Comparison of ENCODE assay signal across 19 mouse cellular contexts in genomic region chr13:99954902-99955590, GRCm38 (mm10). TPM values are rescaled to one million over a fixed set of nuclear protein-coding genes. Genes with fewer than 3 reads are reported as not detected.
DNase-seq lines count a peak whose midpoint lies in the region; ATAC-seq and TF ChIP-seq lines count a peak whose summit lies in the region.
"Had no signal": no experiment of that assay in that cellular context is flagged by ENCODE, and none has a peak within 500 bp of the region (broad histone marks: within the 10 kb centered on the region; RNA-seq: fewer than 3 reads in every experiment).

No protein-coding gene starts in this region.

- H3K27ac ChIP-seq in heart, adult 2 months = no peak overlapping the region
- H3K27ac ChIP-seq in liver, postnatal 0 days (ENCODE audit: low read depth) = no peak overlapping the region
- H3K27ac ChIP-seq in ES-E14 (ENCODE audit: insufficient read depth, low read depth, low read length, poor library complexity, severe bottlenecking) = no peak overlapping the region
- H3K27ac ChIP-seq in forebrain, embryonic 11.5 days (ENCODE audit: low read depth, low read length) = no peak overlapping the region
- H3K27ac ChIP-seq: forebrain, embryonic 13.5 days; limb, embryonic 10.5 days; liver, embryonic 12.5 days; stomach, embryonic 15.5 days had no signal

- peak; percentile 58 for TF ChIP-seq CTCF in heart, adult 2 months (IDR thresholded peaks at IDR 0.05)
- peak; percentile 30 for TF ChIP-seq CTCF in liver, postnatal 0 days (IDR thresholded peaks at IDR 0.05; ENCODE audit: low read depth)

- no peaks in the 10 kb centered on the region for H3K27me3 ChIP-seq in heart, adult 2 months (ENCODE audit: control insufficient read depth, insufficient read depth, low read length)
- no peaks in the 10 kb centered on the region for H3K27me3 ChIP-seq in liver, postnatal 0 days (ENCODE audit: insufficient read depth, low read length)
- H3K27me3 ChIP-seq in splenic B cell, adult 2 months (ENCODE audit: control insufficient read depth, insufficient read depth, low read length, poor library complexity, severe bottlenecking) = no peaks in the 10 kb centered on the region
- no peaks in the 10 kb centered on the region for H3K27me3 ChIP-seq in forebrain, embryonic 11.5 days (ENCODE audit: control insufficient read depth, insufficient read depth, low read length)
- H3K27me3 ChIP-seq: forebrain, embryonic 13.5 days; liver, embryonic 12.5 days; stomach, embryonic 15.5 days had no signal

- ATAC-seq in liver, postnatal 0 days = no peak
- no peak for ATAC-seq in forebrain, embryonic 11.5 days (replicated peaks; ENCODE audit: low FRiP score)
- ATAC-seq: forebrain, embryonic 13.5 days; hindbrain, embryonic 16.5 days; liver, embryonic 12.5 days had no signal

- H3K9ac ChIP-seq in heart, adult 2 months (ENCODE audit: low read depth, low read length) = no peak overlapping the region
- H3K9ac ChIP-seq in liver, postnatal 0 days (replicated peaks) = no peak overlapping the region
- H3K9ac ChIP-seq in ES-E14 (ENCODE audit: insufficient read depth, low read depth, low read length, poor library complexity, severe bottlenecking) = no peak overlapping the region
- no peak overlapping the region for H3K9ac ChIP-seq in forebrain, embryonic 11.5 days (ENCODE audit: low read length)
- H3K9ac ChIP-seq: forebrain, embryonic 13.5 days; liver, embryonic 12.5 days; stomach, embryonic 15.5 days had no signal

- intact Hi-C loops in heart, adult 2 months (cut with DNase I) = loop anchor here (2.0 to 5.0 kb wide), 2 partner anchors 96 to 598 kb away; no protein-coding TSS in a partner anchor

- no peak overlapping the region for H3K4me2 ChIP-seq in liver, postnatal 0 days (ENCODE audit: low read depth, low read length)
- no peak overlapping the region for H3K4me2 ChIP-seq in forebrain, embryonic 11.5 days (ENCODE audit: low read depth, low read length, severe bottlenecking)
- H3K4me2 ChIP-seq: forebrain, embryonic 13.5 days; liver, embryonic 12.5 days; stomach, embryonic 15.5 days had no signal

- in situ Hi-C loops in ES-E14 (cut with MboI; ENCODE audit: low sequenced_read_pairs in 2 of 2, unreplicated experiment in 2 of 2) = no loop called here

- 72% methylated on average over 5 of the region's 5 CpGs for WGBS in heart, adult 2 months
- 81% methylated on average over 5 of the region's 5 CpGs for WGBS in liver, postnatal 0 days (ENCODE audit: insufficient replicate concordance)
- WGBS in forebrain, embryonic 11.5 days = 94% methylated on average over 5 of the region's 5 CpGs

- DNase-seq in heart, adult 2 months = peak in 1 of 2 experiments; percentile 11
- DNase-seq in heart, postnatal 4 days = no peak
- no peak for DNase-seq in liver, postnatal 0 days
- DNase-seq in liver (no peak), ES-E14 (ENCODE audit: low read depth, low spot score) (no peak)
- peak; percentile 10 for DNase-seq in splenic B cell, adult 2 months (ENCODE audit: low read depth, low spot score)
- no peak for DNase-seq in forebrain, embryonic 11.5 days (ENCODE audit: low spot score)
- DNase-seq: adrenal gland, postnatal 36 days; cerebellum, postnatal 10 days; heart, postnatal 10 days; kidney, adult 8-10 months; midbrain, embryonic 14.5 days; retina, postnatal 1 day had no signal

- no peaks in the 10 kb centered on the region for H3K9me3 ChIP-seq in liver, postnatal 0 days (ENCODE audit: low read length)
- no peaks in the 10 kb centered on the region for H3K9me3 ChIP-seq in ES-E14 (ENCODE audit: control insufficient read depth, insufficient read depth, low read depth, low read length)
- no peaks in the 10 kb centered on the region for H3K9me3 ChIP-seq in forebrain, embryonic 11.5 days (ENCODE audit: control insufficient read depth, low read length)
- H3K9me3 ChIP-seq: limb, embryonic 10.5 days; stomach, embryonic 15.5 days had no signal

- no peaks in the 10 kb centered on the region; the same call in 1 of the 2 replicates for H3K36me3 ChIP-seq in heart, adult 2 months (ENCODE audit: control insufficient read depth, insufficient read depth, low read length)
- peaks cover 22% of the 10 kb centered on the region; the same call in 1 of the 2 replicates for H3K36me3 ChIP-seq in liver, postnatal 0 days (replicated peaks; ENCODE audit: insufficient read depth, low read length)
- no peaks in the 10 kb centered on the region; the same call in none of the 2 replicates for H3K36me3 ChIP-seq in ES-E14 (ENCODE audit: control insufficient read depth, insufficient read depth, low read length, poor library complexity, severe bottlenecking)
- peaks cover 2% of the 10 kb centered on the region; the same call in 1 of the 2 replicates for H3K36me3 ChIP-seq in splenic B cell, adult 2 months (ENCODE audit: control insufficient read depth, insufficient read depth, low read length, poor library complexity, severe bottlenecking)
- no peaks in the 10 kb centered on the region; the same call in 1 of the 2 replicates for H3K36me3 ChIP-seq in forebrain, embryonic 11.5 days (ENCODE audit: control insufficient read depth, insufficient read depth, low read length)

- no peak overlapping the region for H3K4me3 ChIP-seq in heart, adult 2 months
- no peak overlapping the region for H3K4me3 ChIP-seq in liver, postnatal 0 days (ENCODE audit: low read depth, low read length)
- no peak overlapping the region for H3K4me3 ChIP-seq in ES-E14 (ENCODE audit: insufficient read depth in 1 of 2, low read depth in 1 of 2, low read length in 2 of 2, poor library complexity in 1 of 2, severe bottlenecking in 1 of 2)
- no peak overlapping the region for H3K4me3 ChIP-seq in forebrain, embryonic 11.5 days (ENCODE audit: low read depth, low read length)
- H3K4me3 ChIP-seq: forebrain, embryonic 13.5 days; limb, embryonic 10.5 days; liver, embryonic 12.5 days; stomach, embryonic 15.5 days had no signal

- no peaks in the 10 kb centered on the region for H3K4me1 ChIP-seq in heart, adult 2 months (ENCODE audit: control insufficient read depth, insufficient read depth, low read length)
- no peaks in the 10 kb centered on the region for H3K4me1 ChIP-seq in liver, postnatal 0 days (ENCODE audit: insufficient read depth)
- no peaks in the 10 kb centered on the region for H3K4me1 ChIP-seq in ES-E14 (ENCODE audit: control insufficient read depth in 2 of 2, insufficient read depth in 2 of 2, low read length in 2 of 2, poor library complexity in 1 of 2)
- H3K4me1 ChIP-seq in forebrain, embryonic 11.5 days (replicated peaks; ENCODE audit: control insufficient read depth, insufficient read depth, low read length) = no peaks in the 10 kb centered on the region
- H3K4me1 ChIP-seq: forebrain, embryonic 13.5 days; liver, embryonic 12.5 days; stomach, embryonic 15.5 days had no signal

- TF ChIP-seq POLR2A in heart, adult 2 months (IDR thresholded peaks at IDR 0.05; ENCODE audit: insufficient read depth, low read depth, low read length) = no peak

- no peaks in the 10 kb centered on the region for H3K79me2 ChIP-seq in heart, adult 2 months (replicated peaks; ENCODE audit: control insufficient read depth, insufficient read depth, low read length)

- no peak for TF ChIP-seq EP300 in heart, adult 2 months (IDR thresholded peaks at IDR 0.05; ENCODE audit: insufficient read depth, low read depth, low read length)
- no peak for TF ChIP-seq EP300 in liver, postnatal 0 days (IDR thresholded peaks at IDR 0.05; ENCODE audit: low read depth)

TF ChIP-seq in ES-E14, 5 proteins besides CTCF, POLR2A, EP300 and RAD21:
- TF ChIP-seq ZNF384 (IDR thresholded peaks at IDR 0.05; ENCODE audit: low read depth, low read length) = peak; percentile 72
- no peak for TF ChIP-seq ZC3H11A (IDR thresholded peaks at IDR 0.05; ENCODE audit: borderline replicate concordance, low read depth, low read length)
- TF ChIP-seq MAFK (IDR thresholded peaks at IDR 0.05; ENCODE audit: insufficient read depth, low read depth, low read length) = no peak
- TF ChIP-seq CHD2 (IDR thresholded peaks at IDR 0.05; ENCODE audit: low read depth, low read length) = no peak
TF ChIP-seq in ES-E14: peak in this region for 1.

RNA-seq across cellular contexts. Expression of gene Cartpt, which starts 54.2 kb away (rescaled TPM):
- total RNA-seq in heart, adult 2 months (2021) = under 1 TPM; 0.26 to 0.41 TPM
- 0.25 and 0.79 TPM in 2 replicates for polyA plus RNA-seq in heart, adult 2 months (2012; rRNA removed)
- under 1 TPM; 0.34 to 0.48 TPM for total RNA-seq in heart, postnatal 4 days (2021)
- not detected in 2 replicates for polyA plus RNA-seq in liver, postnatal 0 days (2015; fragmentation: Nextera tagmentation; extraction: Ambion mirVana)
- total RNA-seq in ES-E14 (2012; rRNA removed) = not detected in 2 replicates
- 1.8 and 2.0 TPM in 2 replicates for polyA plus RNA-seq in forebrain, embryonic 11.5 days (2014; fragmentation: Nextera tagmentation; extraction: Ambion mirVana)
- total RNA-seq: megakaryocyte, adult 5-6 weeks had no signal
